Mouse (Mus musculus): ENCODE measurements at regions not wholly inside any gene's neighbourhood (a gene's known extent, or its start where the extent isn't known, plus 50 kb on each side); places are given as distances from the start of the nearest gene placed in this dataset.

- H3K27me3 ChIP-seq (ENCODE audit: control insufficient read depth, insufficient read depth, low read length), result no peaks in the 10 kb centered on the region
- ATAC-seq (ENCODE audit: low FRiP score) (no peak), DNase-seq (ENCODE audit: low spot score) (no peak)
- peaks cover 11% of the 10 kb centered on the region for H3K4me1 ChIP-seq (replicated peaks; ENCODE audit: control insufficient read depth, insufficient read depth, low read length)
- H3K36me3 ChIP-seq (ENCODE audit: control insufficient read depth, insufficient read depth, low read length), result no peaks in the 10 kb centered on the region
- H3K9ac ChIP-seq (ENCODE audit: low read depth, low read length), result peak overlapping the region; percentile 44
- peak overlapping the region; percentile 23 for H3K4me2 ChIP-seq (replicated peaks; ENCODE audit: low read depth, low read length)
- H3K27ac ChIP-seq (ENCODE audit: low read depth, low read length), result peak overlapping the region; percentile 100
- no peak overlapping the region for H3K4me3 ChIP-seq (ENCODE audit: low read depth, low read length)
- 33% methylated on average over 2 of the region's 2 CpGs for WGBS
- no peaks in the 10 kb centered on the region for H3K9me3 ChIP-seq (ENCODE audit: control insufficient read depth, low read length)
Measured at GRCm38 (mm10) chr14:25377091-25377490, 81.9 kb upstream of the Zmiz1 start.

- Histone ChIP-seq H3K4me2 (replicated peaks; ENCODE audit: low read depth, low read length) (peak overlapping the region; percentile 23), H3K4me1 (replicated peaks; ENCODE audit: control insufficient read depth, insufficient read depth, low read length) (peaks cover 11% of the 10 kb centered on the region), H3K27me3 (ENCODE audit: control insufficient read depth, insufficient read depth, low read length) (no peaks in the 10 kb centered on the region), H3K9ac (ENCODE audit: low read depth, low read length) (peak overlapping the region; percentile 86), H3K9me3 (ENCODE audit: control insufficient read depth, low read length) (no peaks in the 10 kb centered on the region), H3K36me3 (ENCODE audit: control insufficient read depth, insufficient read depth, low read length) (no peaks in the 10 kb centered on the region), H3K4me3 (ENCODE audit: low read depth, low read length) (peak overlapping the region; percentile 2; the same call in 1 of the 2 replicates), H3K27ac (ENCODE audit: low read depth, low read length) (peak overlapping the region; percentile 100)
- 1% methylated on average over 8 of the region's 8 CpGs for WGBS
- DNase-seq (ENCODE audit: low spot score) (no peak), ATAC-seq (ENCODE audit: low FRiP score) (peak; percentile 87)
Measured at GRCm38 (mm10) chr14:25377554-25377899, 81.5 kb upstream of the Zmiz1 start.

- DNase-seq (ENCODE audit: low spot score) (peak; percentile 91), ATAC-seq (ENCODE audit: low FRiP score) (peak; percentile 94)
- H3K27ac ChIP-seq (ENCODE audit: low read depth, low read length), result peak overlapping the region; percentile 100
- under 1% methylated on average over 51 of the region's 54 CpGs for WGBS
- no peaks in the 10 kb centered on the region for H3K9me3 ChIP-seq (ENCODE audit: control insufficient read depth, low read length)
- peaks cover 11% of the 10 kb centered on the region for H3K4me1 ChIP-seq (replicated peaks; ENCODE audit: control insufficient read depth, insufficient read depth, low read length)
- peak overlapping the region; percentile 30 for H3K4me3 ChIP-seq (ENCODE audit: low read depth, low read length)
- H3K4me2 ChIP-seq (replicated peaks; ENCODE audit: low read depth, low read length), result peak overlapping the region; percentile 57
- no peaks in the 10 kb centered on the region for H3K36me3 ChIP-seq (ENCODE audit: control insufficient read depth, insufficient read depth, low read length)
- H3K9ac ChIP-seq (ENCODE audit: low read depth, low read length), result peak overlapping the region; percentile 86
- no peaks in the 10 kb centered on the region for H3K27me3 ChIP-seq (ENCODE audit: control insufficient read depth, insufficient read depth, low read length)
Measured at GRCm38 (mm10) chr14:25377900-25378716, 80.9 kb upstream of the Zmiz1 start.

GRCm38 (mm10) chr14:25378717-25379224, 80.2 kb upstream of the Zmiz1 start:
- ATAC-seq (ENCODE audit: low FRiP score) (peak; percentile 38), DNase-seq (ENCODE audit: low spot score) (peak; percentile 64)
- Histone ChIP-seq H3K4me1 (replicated peaks; ENCODE audit: control insufficient read depth, insufficient read depth, low read length) (peaks cover 11% of the 10 kb centered on the region), H3K9ac (ENCODE audit: low read depth, low read length) (peak overlapping the region; percentile 86), H3K9me3 (ENCODE audit: control insufficient read depth, low read length) (no peaks in the 10 kb centered on the region), H3K4me3 (ENCODE audit: low read depth, low read length) (peak overlapping the region; percentile 30), H3K27ac (ENCODE audit: low read depth, low read length) (peak overlapping the region; percentile 100), H3K27me3 (ENCODE audit: control insufficient read depth, insufficient read depth, low read length) (no peaks in the 10 kb centered on the region), H3K36me3 (ENCODE audit: control insufficient read depth, insufficient read depth, low read length) (no peaks in the 10 kb centered on the region), H3K4me2 (replicated peaks; ENCODE audit: low read depth, low read length) (peak overlapping the region; percentile 57)
- 1% methylated on average over 13 of the region's 13 CpGs for WGBS

DNA sequence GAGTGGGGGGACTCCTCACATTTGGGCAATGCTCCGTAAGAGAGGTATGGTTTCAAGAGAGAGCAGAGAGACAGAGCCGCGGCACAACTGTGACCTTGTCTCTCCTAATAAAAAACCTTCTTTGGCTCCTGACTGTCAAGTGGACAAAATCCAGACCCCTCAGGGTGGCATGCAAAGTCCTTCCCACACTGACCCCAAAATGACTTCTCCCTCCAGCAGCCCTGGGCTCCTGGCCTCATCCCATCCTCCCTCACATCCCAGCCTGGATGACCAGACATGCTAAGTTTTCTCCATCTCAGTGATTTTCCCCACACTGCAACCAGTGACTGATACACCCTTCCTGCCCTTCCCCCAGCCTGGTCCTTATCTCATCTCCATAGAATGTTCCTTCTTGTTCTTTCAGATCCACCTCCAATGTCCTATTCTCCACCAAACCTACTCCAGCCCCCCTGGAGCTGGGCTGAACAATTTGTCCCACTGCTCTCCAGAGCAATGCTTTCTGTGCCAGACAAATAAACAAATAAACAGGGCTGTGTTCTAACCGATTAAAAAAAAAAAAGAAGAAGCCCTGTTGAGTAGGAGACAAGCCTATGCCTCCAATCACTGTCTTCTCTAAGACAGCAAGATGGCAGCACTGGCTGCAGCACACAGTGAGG, 75.7 kb upstream of the Zmiz1 start:
- H3K4me3 ChIP-seq (ENCODE audit: low read depth, low read length), result no peak overlapping the region
- no peaks in the 10 kb centered on the region for H3K27me3 ChIP-seq (ENCODE audit: control insufficient read depth, insufficient read depth, low read length)
- DNase-seq (ENCODE audit: low spot score), result no peak
- no peak overlapping the region for H3K27ac ChIP-seq (ENCODE audit: low read depth, low read length)
- no peaks in the 10 kb centered on the region for H3K9me3 ChIP-seq (ENCODE audit: control insufficient read depth, low read length)
- WGBS, result 80% methylated on average over 4 of the region's 4 CpGs
- ATAC-seq (ENCODE audit: low FRiP score), result no peak
- no peak overlapping the region for H3K4me2 ChIP-seq (replicated peaks; ENCODE audit: low read depth, low read length)
- peaks cover 6% of the 10 kb centered on the region for H3K4me1 ChIP-seq (replicated peaks; ENCODE audit: control insufficient read depth, insufficient read depth, low read length)
- H3K36me3 ChIP-seq (ENCODE audit: control insufficient read depth, insufficient read depth, low read length), result no peaks in the 10 kb centered on the region
- H3K9ac ChIP-seq (ENCODE audit: low read depth, low read length), result no peak overlapping the region

DNA sequence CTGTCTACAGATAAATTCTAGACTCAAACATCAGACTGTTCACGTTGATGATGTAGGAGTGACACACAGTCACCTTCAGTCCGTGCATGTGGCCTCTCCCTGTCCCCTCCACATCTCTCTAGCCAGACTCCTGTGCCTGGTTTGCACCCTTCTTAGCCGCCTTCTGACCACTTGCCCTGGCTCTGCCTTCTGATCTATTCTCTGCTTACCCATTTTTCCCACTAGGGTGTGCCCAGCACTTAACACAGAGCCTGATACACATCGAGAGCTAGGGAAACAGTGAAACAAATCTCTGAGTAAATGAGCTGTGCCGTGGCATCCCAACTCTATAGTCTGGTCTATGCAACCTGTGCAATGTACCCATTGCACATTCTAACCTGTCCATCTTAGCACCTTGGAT, 73.3 kb upstream of the Zmiz1 start:
- no peak overlapping the region for H3K4me3 ChIP-seq (ENCODE audit: low read depth, low read length)
- no peaks in the 10 kb centered on the region for H3K9me3 ChIP-seq (ENCODE audit: control insufficient read depth, low read length)
- no peaks in the 10 kb centered on the region for H3K27me3 ChIP-seq (ENCODE audit: control insufficient read depth, insufficient read depth, low read length)
- no peak overlapping the region for H3K27ac ChIP-seq (ENCODE audit: low read depth, low read length)
- H3K4me2 ChIP-seq (replicated peaks; ENCODE audit: low read depth, low read length), result no peak overlapping the region
- DNase-seq (ENCODE audit: low spot score) (no peak), ATAC-seq (ENCODE audit: low FRiP score) (no peak)
- H3K36me3 ChIP-seq (ENCODE audit: control insufficient read depth, insufficient read depth, low read length), result no peaks in the 10 kb centered on the region
- no peak overlapping the region for H3K9ac ChIP-seq (ENCODE audit: low read depth, low read length)
- WGBS, result 75% methylated on average over 5 of the region's 5 CpGs
- no peaks in the 10 kb centered on the region for H3K4me1 ChIP-seq (replicated peaks; ENCODE audit: control insufficient read depth, insufficient read depth, low read length)

DNA sequence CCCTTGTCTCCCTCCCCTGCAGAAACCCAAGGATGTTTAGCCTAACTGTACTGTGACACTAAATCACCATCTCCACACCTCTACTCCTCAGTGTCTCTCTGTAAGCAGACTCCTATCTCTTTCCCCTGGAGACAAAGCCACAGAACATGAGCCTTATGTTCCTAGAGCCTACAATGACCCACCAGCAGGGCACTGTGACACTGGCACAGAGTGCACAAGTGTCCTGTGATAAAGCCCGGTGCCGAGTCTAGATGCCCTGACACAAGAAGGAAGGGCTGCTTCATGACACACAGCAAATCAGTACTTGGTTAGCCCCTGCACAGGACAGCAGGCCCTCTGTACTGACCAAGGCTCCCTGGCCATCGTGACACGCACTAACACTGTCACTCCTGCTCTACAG, 71.2 kb upstream of the Zmiz1 start:
- H3K27ac ChIP-seq (ENCODE audit: low read depth, low read length), result no peak overlapping the region
- H3K9ac ChIP-seq (ENCODE audit: low read depth, low read length), result no peak overlapping the region

GRCm38 (mm10) chr14:25389314-25389713, 69.7 kb upstream of the Zmiz1 start:
- H3K27me3 ChIP-seq (ENCODE audit: control insufficient read depth, insufficient read depth, low read length), result no peaks in the 10 kb centered on the region
- H3K36me3 ChIP-seq (ENCODE audit: control insufficient read depth, insufficient read depth, low read length), result no peaks in the 10 kb centered on the region
- ATAC-seq (ENCODE audit: low FRiP score) (no peak), DNase-seq (ENCODE audit: low spot score) (no peak)
- H3K4me3 ChIP-seq (ENCODE audit: low read depth, low read length), result no peak overlapping the region
- H3K9ac ChIP-seq (ENCODE audit: low read depth, low read length), result no peak overlapping the region
- no peak overlapping the region for H3K27ac ChIP-seq (ENCODE audit: low read depth, low read length)
- WGBS, result 9% methylated on average over 2 of the region's 2 CpGs
- no peaks in the 10 kb centered on the region for H3K9me3 ChIP-seq (ENCODE audit: control insufficient read depth, low read length)
- H3K4me2 ChIP-seq (replicated peaks; ENCODE audit: low read depth, low read length), result no peak overlapping the region
- no peaks in the 10 kb centered on the region for H3K4me1 ChIP-seq (replicated peaks; ENCODE audit: control insufficient read depth, insufficient read depth, low read length)

More for the DNA sequence above, 71.2 kb upstream of the Zmiz1 start:
- Histone ChIP-seq H3K4me2 (replicated peaks; ENCODE audit: low read depth, low read length) (no peak overlapping the region), H3K4me3 (ENCODE audit: low read depth, low read length) (no peak overlapping the region), H3K27me3 (ENCODE audit: control insufficient read depth, insufficient read depth, low read length) (no peaks in the 10 kb centered on the region), H3K36me3 (ENCODE audit: control insufficient read depth, insufficient read depth, low read length) (no peaks in the 10 kb centered on the region), H3K4me1 (replicated peaks; ENCODE audit: control insufficient read depth, insufficient read depth, low read length) (no peaks in the 10 kb centered on the region), H3K9me3 (ENCODE audit: control insufficient read depth, low read length) (no peaks in the 10 kb centered on the region)
- DNase-seq (ENCODE audit: low spot score) (no peak), ATAC-seq (ENCODE audit: low FRiP score) (no peak)
- WGBS, result 95% methylated on average over 4 of the region's 4 CpGs
